23 mouse cellular contexts compared by ENCODE assay signal in the genomic region with DNA sequence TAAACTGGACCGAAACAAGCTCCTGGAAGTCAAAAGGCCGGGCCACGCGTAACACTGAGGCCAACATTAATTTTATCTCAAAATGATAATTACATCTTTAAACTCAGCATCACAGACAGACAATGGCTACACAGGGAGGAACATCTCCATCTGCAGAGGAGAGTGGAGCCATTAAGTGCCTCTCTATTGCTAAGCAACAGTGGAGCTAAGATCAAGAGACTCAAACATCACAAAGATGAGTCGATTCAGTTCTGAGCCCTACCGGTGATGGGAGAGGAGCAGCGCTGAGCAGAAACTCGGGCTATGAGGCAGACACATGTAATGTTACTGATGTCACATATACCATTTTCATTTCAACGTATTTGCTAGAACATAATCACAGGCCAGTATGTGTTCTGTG.
A peak's percentile ranks its signal among the peaks of the same experiment; 100 is the strongest.
DNase-seq lines count a peak whose midpoint lies in the region; ATAC-seq and TF ChIP-seq lines count a peak whose summit lies in the region.
"Had no signal": no experiment of that assay in that cellular context is flagged by ENCODE, and none has a peak within 500 bp of the region (broad histone marks: within the 10 kb centered on the region; RNA-seq: fewer than 3 reads in every experiment).

No protein-coding gene starts in this region.

- peak; percentile 21; the same call in 1 of the 2 replicates for TF ChIP-seq CTCF in layer of hippocampus, adult 2 months (conservative IDR thresholded peaks at IDR 0.05)
- no peak for TF ChIP-seq CTCF in brain, embryonic 14.5 days (IDR thresholded peaks at IDR 0.05; ENCODE audit: borderline replicate concordance, extremely low read depth, insufficient read depth, insufficient read length)

- peak; percentile 83 for ATAC-seq in forebrain, embryonic 14.5 days
- ATAC-seq in forebrain, embryonic 12.5 days (ENCODE audit: low FRiP score) = no peak
- ATAC-seq in midbrain, embryonic 16.5 days = peak; percentile 84
- ATAC-seq: CD4-positive, CD25-positive, alpha-beta regulatory T cell, adult 4 months; liver, postnatal 0 days; Patski had no signal

- no peak overlapping the region for H3K27ac ChIP-seq in forebrain, embryonic 14.5 days (ENCODE audit: low read depth, low read length)
- H3K27ac ChIP-seq in forebrain, embryonic 12.5 days = no peak overlapping the region
- peak overlapping the region; percentile 65 for H3K27ac ChIP-seq in layer of hippocampus, adult 2 months
- H3K27ac ChIP-seq in midbrain, embryonic 16.5 days (ENCODE audit: low read length) = no peak overlapping the region
- H3K27ac ChIP-seq: heart, embryonic 13.5 days; kidney, postnatal 0 days; limb, embryonic 10.5 days; neural tube, embryonic 12.5 days had no signal

- peaks cover 3% of the 10 kb centered on the region; the same call in 1 of the 2 replicates for H3K4me1 ChIP-seq in forebrain, embryonic 14.5 days (ENCODE audit: control insufficient read depth, insufficient read depth, low read length)
- no peaks in the 10 kb centered on the region for H3K4me1 ChIP-seq in forebrain, embryonic 12.5 days
- H3K4me1 ChIP-seq in midbrain, embryonic 16.5 days (ENCODE audit: control insufficient read depth, insufficient read depth, low read length) = no peaks in the 10 kb centered on the region
- H3K4me1 ChIP-seq: heart, embryonic 13.5 days; neural tube, embryonic 12.5 days had no signal

- no peak overlapping the region for H3K9ac ChIP-seq in forebrain, embryonic 14.5 days (ENCODE audit: low read length)
- no peak overlapping the region for H3K9ac ChIP-seq in forebrain, embryonic 12.5 days
- H3K9ac ChIP-seq in midbrain, embryonic 16.5 days (ENCODE audit: low read depth, low read length) = no peak overlapping the region
- H3K9ac ChIP-seq: heart, embryonic 13.5 days; liver, postnatal 0 days; neural tube, embryonic 12.5 days had no signal

- no peaks in the 10 kb centered on the region for H3K36me3 ChIP-seq in forebrain, embryonic 14.5 days (ENCODE audit: control insufficient read depth, insufficient read depth, low read length)
- no peaks in the 10 kb centered on the region for H3K36me3 ChIP-seq in forebrain, embryonic 12.5 days (replicated peaks)
- H3K36me3 ChIP-seq in midbrain, embryonic 16.5 days (ENCODE audit: control insufficient read depth, insufficient read depth, low read length) = no peaks in the 10 kb centered on the region
- H3K36me3 ChIP-seq: heart, embryonic 13.5 days; limb, embryonic 10.5 days; neural tube, embryonic 12.5 days had no signal

- no peaks in the 10 kb centered on the region for H3K9me3 ChIP-seq in forebrain, embryonic 14.5 days (replicated peaks; ENCODE audit: control insufficient read depth, low read length)
- no peaks in the 10 kb centered on the region for H3K9me3 ChIP-seq in forebrain, embryonic 12.5 days
- no peaks in the 10 kb centered on the region for H3K9me3 ChIP-seq in midbrain, embryonic 16.5 days (replicated peaks; ENCODE audit: control insufficient read depth, low read length, poor library complexity, severe bottlenecking)
- H3K9me3 ChIP-seq: heart, embryonic 13.5 days; limb, embryonic 10.5 days; neural tube, embryonic 12.5 days had no signal

- H3K4me3 ChIP-seq in forebrain, embryonic 14.5 days (ENCODE audit: low read depth, low read length) = no peak overlapping the region
- no peak overlapping the region for H3K4me3 ChIP-seq in forebrain, embryonic 12.5 days (replicated peaks)
- H3K4me3 ChIP-seq in layer of hippocampus, adult 2 months = no peak overlapping the region
- H3K4me3 ChIP-seq in midbrain, embryonic 16.5 days (ENCODE audit: low read depth, low read length) = no peak overlapping the region
- H3K4me3 ChIP-seq: heart, embryonic 13.5 days; limb, embryonic 10.5 days; neural tube, embryonic 12.5 days had no signal

- DNase-seq in forebrain, embryonic 14.5 days (ENCODE audit: low spot score) = peak; percentile 46
- DNase-seq in layer of hippocampus, adult 2 months (ENCODE audit: low spot score in 2 of 2) = no peak
- no peak for DNase-seq in layer of hippocampus, postnatal 14 days (ENCODE audit: low spot score in 2 of 2)
- peak; percentile 71 for DNase-seq in brain, embryonic 14.5 days (ENCODE audit: low read depth)
- no peak for DNase-seq in frontal cortex, adult 2 months (ENCODE audit: extremely low spot score in 1 of 2, low spot score in 1 of 2)
- DNase-seq in kidney, postnatal 4 days = no peak
- DNase-seq: adrenal gland, postnatal 10 days; cerebellum, adult 18-20 months; cerebellum, postnatal 25 days; heart, adult 18-20 months; heart, postnatal 36 days; kidney, adult 18-20 months; liver, postnatal 0 days; lung, postnatal 10 days; thymus, postnatal 4 days had no signal

- H3K27me3 ChIP-seq in forebrain, embryonic 14.5 days (replicated peaks; ENCODE audit: control insufficient read depth, insufficient read depth, low read length) = no peaks in the 10 kb centered on the region
- H3K27me3 ChIP-seq in forebrain, embryonic 12.5 days = no peaks in the 10 kb centered on the region
- no peaks in the 10 kb centered on the region for H3K27me3 ChIP-seq in midbrain, embryonic 16.5 days (ENCODE audit: control insufficient read depth, insufficient read depth, low read depth, low read length)
- H3K27me3 ChIP-seq: heart, embryonic 13.5 days; neural tube, embryonic 12.5 days; Patski had no signal

- TF ChIP-seq POLR2A in brain, embryonic 14.5 days (IDR thresholded peaks at IDR 0.05; ENCODE audit: borderline replicate concordance, extremely low read depth, insufficient read depth, insufficient read length, poor library complexity, severe bottlenecking) = no peak

- H3K4me2 ChIP-seq in forebrain, embryonic 14.5 days (ENCODE audit: low read length) = no peak overlapping the region
- no peak overlapping the region for H3K4me2 ChIP-seq in forebrain, embryonic 12.5 days
- H3K4me2 ChIP-seq in midbrain, embryonic 16.5 days (ENCODE audit: low read length) = no peak overlapping the region
- H3K4me2 ChIP-seq: heart, embryonic 13.5 days; neural tube, embryonic 12.5 days had no signal

- WGBS in forebrain, embryonic 14.5 days = 88% methylated on average over 9 of the region's 9 CpGs
- 94% methylated on average over 9 of the region's 9 CpGs for WGBS in forebrain, embryonic 12.5 days
- 69% methylated on average over 9 of the region's 9 CpGs for WGBS in midbrain, embryonic 16.5 days

Comparison
In these comparisons a context has a peak if more than half of its experiments do, and no peak if none do; other contexts are left out.
1. DNase-seq: peak in forebrain, embryonic 14.5 days (single experiment) and brain, embryonic 14.5 days (single experiment); none in layer of hippocampus, adult 2 months (0 of 2), layer of hippocampus, postnatal 14 days (0 of 2), frontal cortex, adult 2 months (0 of 2) and kidney, postnatal 4 days (0 of 2).